Mouse (Mus musculus): ENCODE measurements around the gene 2310033P09Rik.
A peak's percentile ranks its signal among the peaks of the same experiment; 100 is the strongest.

The 2310033P09Rik gene

GRCm38 (mm10) chr11:59230144-59230760 is 22.1 kb downstream of the 2310033P09Rik start:
- DNase-seq, result peak; percentile 62

GRCm38 (mm10) chr11:59232797-59233196 is 24.7 kb downstream of the 2310033P09Rik start:
- DNase-seq, result no peak

DNA sequence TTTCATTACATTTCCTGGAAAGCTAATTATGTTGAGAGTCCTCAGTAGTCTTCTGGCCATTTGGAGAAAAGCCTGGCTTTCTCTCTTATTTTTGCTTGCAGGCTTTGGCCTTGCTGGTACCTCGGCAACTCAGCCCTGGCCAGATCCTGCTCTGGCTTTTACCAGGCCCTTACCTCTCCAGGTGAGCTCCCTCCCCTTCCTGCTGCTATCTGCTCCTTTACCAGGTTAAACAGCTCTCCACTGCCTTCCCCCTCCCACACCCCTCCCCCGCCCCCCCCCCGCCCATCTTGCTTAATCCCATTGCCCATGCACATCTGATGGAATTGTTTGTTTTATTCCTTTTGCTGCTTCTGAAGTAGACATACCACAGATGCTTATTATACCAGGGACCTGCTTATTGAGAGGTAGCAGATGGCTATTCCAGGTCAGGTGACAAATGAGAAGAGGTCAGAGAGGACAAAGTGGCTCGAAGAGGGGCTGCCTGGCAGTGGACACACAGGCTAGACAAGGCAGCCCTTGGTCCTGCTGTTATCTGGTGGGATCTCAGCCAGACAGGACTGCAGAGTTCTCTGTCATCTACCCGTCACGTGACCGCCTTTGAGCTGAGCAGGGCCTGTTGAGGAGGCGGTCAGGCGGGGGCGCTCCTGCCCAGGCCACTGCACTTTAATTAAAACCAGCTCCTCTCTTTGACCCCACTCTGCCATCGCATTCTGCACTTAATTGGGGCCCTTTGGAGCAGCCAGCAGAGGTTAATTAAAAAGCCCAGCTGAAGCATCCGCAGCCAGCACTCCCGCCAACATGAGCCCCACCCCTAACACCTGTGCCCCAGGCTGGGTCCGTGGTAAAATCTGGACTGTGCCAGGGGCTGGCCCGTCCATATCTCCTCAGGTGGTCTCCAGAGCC is 30.7 kb downstream of the 2310033P09Rik start:
- peak; percentile 25 for DNase-seq

GRCm38 (mm10) chr11:59239428-59239785 is 31.3 kb downstream of the 2310033P09Rik start:
- no peak for DNase-seq

DNA sequence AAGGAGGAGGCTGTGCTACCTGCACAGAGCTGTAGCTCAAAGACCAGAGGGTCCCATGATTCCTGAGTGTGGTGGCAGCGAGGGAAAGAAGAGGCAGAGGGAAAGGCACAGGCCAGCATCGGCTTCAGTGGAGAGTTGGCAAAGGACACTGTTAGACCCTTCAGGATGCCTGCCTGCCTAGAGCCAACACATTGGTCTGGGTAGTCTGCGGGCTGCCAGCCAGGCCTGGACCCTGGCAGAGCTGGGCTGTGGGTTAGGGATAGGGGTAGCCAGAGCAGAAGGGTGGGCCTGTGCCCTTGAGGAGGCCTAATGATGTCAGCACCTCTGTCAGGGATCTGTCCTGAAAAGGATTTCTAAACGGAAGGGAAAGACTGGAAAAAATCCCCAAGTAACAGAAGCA is 31.7 kb downstream of the 2310033P09Rik start:
- DNase-seq, result no peak

GRCm38 (mm10) chr11:59241841-59242240 is 33.7 kb downstream of the 2310033P09Rik start:
- no peak for DNase-seq

DNA sequence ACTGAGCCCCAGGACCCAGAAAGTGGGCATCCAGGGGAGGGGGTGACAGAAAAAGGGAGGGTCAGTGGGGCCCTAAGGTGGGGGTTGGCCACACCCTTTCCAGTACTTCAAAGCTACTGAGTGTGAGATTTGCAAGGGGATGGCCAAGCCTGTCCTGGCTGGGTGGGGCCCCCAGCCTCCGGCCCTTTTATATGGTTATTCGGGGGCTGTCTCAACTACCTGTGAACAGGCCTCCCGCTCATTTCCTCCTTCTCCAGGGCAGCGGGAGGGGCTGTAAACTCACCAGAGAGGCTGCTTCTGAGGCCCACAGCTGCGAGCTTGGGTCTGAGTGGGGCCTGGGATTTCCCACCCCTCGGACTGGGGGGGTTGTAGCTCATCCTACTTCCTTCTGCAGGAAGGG is 35.7 kb downstream of the 2310033P09Rik start:
- DNase-seq, result no peak

GRCm38 (mm10) chr11:59248101-59248500 is 40.0 kb downstream of the 2310033P09Rik start:
- DNase-seq, result no peak

DNA sequence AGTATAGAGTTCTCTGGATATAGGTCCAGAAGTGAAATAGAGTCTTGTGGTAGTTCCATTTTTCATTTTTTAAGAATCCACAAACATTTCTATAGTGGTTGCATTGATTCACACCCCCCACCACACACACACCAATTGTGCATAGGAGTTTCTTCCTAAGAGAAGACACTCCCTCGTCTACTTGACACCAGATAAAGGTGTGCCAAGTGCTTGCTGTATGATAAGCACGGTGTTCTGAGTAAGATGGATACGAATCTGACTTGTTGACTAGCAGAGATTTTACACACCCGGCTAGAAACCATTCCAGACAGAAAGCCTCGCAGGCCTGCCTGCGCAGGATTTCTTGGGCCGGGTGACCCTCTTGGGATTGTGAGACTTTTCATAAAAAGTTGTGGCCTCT is 51.5 kb downstream of the 2310033P09Rik start:
- DNase-seq, result no peak
